Mouse (Mus musculus) heart, embryonic 16.5 days (tissue): ENCODE results near the gene Larp1. TPM values are rescaled to one million over a fixed set of nuclear protein-coding genes. Genes with fewer than 3 reads are reported as not detected.

Experiments
- ATAC-seq: fragments of 200-750 bp; cut with Nextera tagmentation; replicated peaks from 2 replicates; pipeline ENCODE4 v1.8.0; 2017; ENCODE audit warnings: moderate number of reproducible peaks; ENCODE audit not compliant: insufficient read depth, low FRiP score; ENCODE audit errors: extremely low read depth
- H3K27ac ChIP-seq: fragments of 300-500 bp; sonication (generic); 2 replicates; pipeline ENCODE4 v1.5.1; 2014; ENCODE audit warnings: mild to moderate bottlenecking, low read length, control low read depth, moderate library complexity
- H3K27me3 ChIP-seq: fragments of 300-500 bp; sonication (generic); 2 replicates; pipeline ENCODE4 v1.6.1; 2014; ENCODE audit warnings: low read length, mixed read lengths; ENCODE audit not compliant: control insufficient read depth, insufficient read depth
- H3K36me3 ChIP-seq: fragments of 300-500 bp; sonication (generic); 2 replicates; pipeline ENCODE4 v1.6.1; 2014; ENCODE audit not compliant: control insufficient read depth, insufficient read depth
- H3K4me1 ChIP-seq: fragments of 300-500 bp; sonication (generic); 2 replicates; pipeline ENCODE4 v1.6.1; 2014; ENCODE audit warnings: low read length, mixed read lengths; ENCODE audit not compliant: control insufficient read depth, insufficient read depth
- H3K4me2 ChIP-seq: fragments of 300-500 bp; sonication (generic); 2 replicates; pipeline ENCODE4 v1.6.1; 2014; ENCODE audit warnings: low read depth, mild to moderate bottlenecking, control low read depth, low read length
- H3K4me3 ChIP-seq: fragments of 300-500 bp; sonication (generic); 2 replicates; pipeline ENCODE4 v1.5.1; 2014; ENCODE audit warnings: mild to moderate bottlenecking, control low read depth, low read length
- H3K9ac ChIP-seq: fragments of 300-500 bp; sonication (generic); 2 replicates; pipeline ENCODE4 v1.6.1; 2014; ENCODE audit warnings: low read length, control low read depth
- H3K9me3 ChIP-seq: fragments of 300-500 bp; sonication (generic); replicated peaks from 2 replicates; pipeline ENCODE4 v1.6.1; 2016; ENCODE audit warnings: low read length; ENCODE audit not compliant: control insufficient read depth
- WGBS: fragments of 180-500 bp; shearing (Covaris S2); extraction: QIAGEN DNeasy Blood & Tissue Kit; methylation state at CpG from one replicate; pipeline ENCODE4 v1.1.7; 2014; 5-methylcytosine and 5-hydroxymethylcytosine counted together
- polyA plus RNA-seq: library from polyadenylated mRNA; unstranded; fragments of >200 nt; fragmentation: Nextera tagmentation; extraction: Ambion mirVana; gene quantifications from 2 replicates; pipeline ENCODE4 v1.2.1, GENCODE M21; 2015

The Larp1 gene
- polyA plus RNA-seq, 1 experiment from 2014 or later, result 12.1 TPM

DNA sequence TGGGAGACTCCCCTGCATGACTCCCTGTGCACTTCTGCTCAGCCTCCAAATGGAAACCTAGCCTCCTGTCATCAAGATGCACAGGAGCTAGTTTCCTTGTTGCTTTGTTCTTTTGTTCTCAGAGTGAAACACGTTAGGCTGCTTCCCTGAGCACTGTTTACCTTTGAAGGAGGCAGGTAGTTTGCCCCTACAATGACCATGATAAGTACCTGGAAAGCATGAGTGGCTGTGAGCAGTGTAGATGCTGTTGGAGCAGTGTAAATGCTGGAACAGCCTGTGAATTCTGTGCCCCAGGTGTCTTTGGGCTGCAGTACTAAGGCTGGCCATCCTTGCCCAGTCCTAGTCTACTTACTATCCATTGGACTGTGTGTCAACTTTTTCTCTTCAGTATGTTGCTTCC is 18.0 kb downstream of the Larp1 start:
- WGBS, result 61% methylated on average over 1 of the region's 1 CpGs
- Histone ChIP-seq H3K9ac (no peak overlapping the region), H3K27me3 (no peaks in the 10 kb centered on the region), H3K4me2 (no peak overlapping the region), H3K4me1 (peaks cover 43% of the 10 kb centered on the region), H3K36me3 (no peaks in the 10 kb centered on the region), H3K27ac (no peak overlapping the region), H3K9me3 (no peaks in the 10 kb centered on the region), H3K4me3 (no peak overlapping the region)
- no peak for ATAC-seq

DNA sequence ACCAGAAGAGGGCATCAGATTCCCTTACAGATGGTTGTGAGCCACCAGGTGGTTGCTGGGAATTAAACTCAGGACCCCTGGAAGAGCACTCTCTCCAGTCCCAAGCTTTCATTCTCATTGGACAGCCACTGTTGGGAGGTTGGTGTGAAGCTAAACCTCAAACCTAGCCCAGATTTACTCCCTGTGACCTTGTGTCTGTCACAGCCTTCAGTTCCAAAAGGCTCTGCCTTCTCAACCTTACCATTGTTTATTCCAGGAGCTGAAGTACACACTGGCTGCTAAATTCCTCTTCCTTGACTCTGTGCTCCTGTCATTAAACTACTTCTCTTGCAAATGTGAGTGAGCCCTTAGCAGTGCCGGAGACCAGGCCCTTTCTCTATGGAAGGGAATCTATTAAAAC is 20.1 kb downstream of the Larp1 start:
- no peak overlapping the region for H3K4me2 ChIP-seq
- no peak overlapping the region for H3K27ac ChIP-seq
- H3K27me3 ChIP-seq, result no peaks in the 10 kb centered on the region
- H3K4me1 ChIP-seq, result peaks cover 56% of the 10 kb centered on the region
- no peak for ATAC-seq
- H3K9ac ChIP-seq, result no peak overlapping the region
- H3K4me3 ChIP-seq, result no peak overlapping the region
- 88% methylated on average over 1 of the region's 1 CpGs for WGBS
- H3K9me3 ChIP-seq, result no peaks in the 10 kb centered on the region
- H3K36me3 ChIP-seq, result no peaks in the 10 kb centered on the region

DNA sequence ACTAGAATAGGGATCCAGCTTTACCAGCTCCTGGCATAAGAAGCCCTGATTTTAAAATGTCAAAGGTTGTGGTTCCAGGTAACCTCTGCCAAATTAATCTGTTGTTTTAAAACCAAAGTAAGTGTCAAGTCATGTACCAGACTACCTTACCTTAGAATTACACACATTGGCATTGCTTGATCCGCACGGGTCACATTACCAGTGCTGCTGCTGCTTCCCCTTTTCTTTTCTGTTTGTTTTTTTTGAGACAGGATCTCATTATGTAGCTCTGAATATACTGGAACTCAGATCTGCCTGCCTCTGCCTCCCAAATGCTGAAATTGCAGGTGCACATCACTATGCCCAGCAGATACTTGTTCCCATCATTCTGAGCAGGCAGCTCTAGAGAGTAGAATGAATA is 21.0 kb downstream of the Larp1 start:
- WGBS, result 75% methylated on average over 2 of the region's 2 CpGs
- Histone ChIP-seq H3K9ac (no peak overlapping the region), H3K4me1 (peaks cover 56% of the 10 kb centered on the region), H3K36me3 (no peaks in the 10 kb centered on the region), H3K27me3 (no peaks in the 10 kb centered on the region), H3K4me3 (no peak overlapping the region), H3K4me2 (no peak overlapping the region), H3K9me3 (no peaks in the 10 kb centered on the region), H3K27ac (no peak overlapping the region)
- no peak for ATAC-seq

DNA sequence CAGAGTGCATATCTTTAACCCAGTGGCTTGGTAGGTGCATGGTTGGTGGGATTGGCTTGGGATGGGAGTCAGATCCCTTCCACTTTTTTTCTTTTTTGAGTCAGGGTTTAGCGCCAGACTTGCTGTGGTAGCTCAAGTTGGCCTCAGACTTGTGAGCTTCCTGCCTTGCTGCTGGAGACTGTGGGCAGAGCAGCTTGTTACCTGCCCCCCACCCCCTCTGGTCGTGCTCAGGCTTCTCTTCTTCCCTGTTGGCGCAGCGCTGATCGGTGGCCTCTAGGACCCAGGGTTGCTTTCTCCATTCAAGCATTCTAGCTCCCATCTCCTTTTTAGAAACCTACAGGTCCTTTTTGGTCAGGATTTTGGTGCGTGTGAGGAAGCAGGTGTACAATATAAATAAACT is 22.3 kb downstream of the Larp1 start:
- no peak for ATAC-seq
- peaks cover 48% of the 10 kb centered on the region for H3K4me1 ChIP-seq

DNA sequence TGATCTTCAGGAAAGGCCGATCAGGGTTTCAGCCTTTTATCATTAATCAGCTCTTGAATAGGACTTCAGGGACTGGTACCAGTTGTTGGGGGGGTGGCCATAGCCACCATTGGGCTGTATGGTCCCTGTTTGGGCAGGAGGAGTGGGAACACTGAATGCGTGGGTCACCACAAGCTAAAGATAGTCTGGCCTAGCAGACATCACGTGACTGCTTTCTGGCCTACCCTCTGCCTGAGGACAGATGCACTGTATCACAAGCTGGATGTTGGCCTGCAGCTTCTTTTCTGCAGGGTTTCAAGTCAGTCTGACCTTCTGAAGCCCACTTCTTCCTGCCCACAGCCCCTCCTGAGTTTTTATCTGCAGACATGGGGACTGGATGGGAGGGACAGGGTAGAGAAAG is 24.8 kb downstream of the Larp1 start:
- Histone ChIP-seq H3K4me2 (peak overlapping the region; percentile 20; the same call in 1 of the 2 replicates), H3K27me3 (no peaks in the 10 kb centered on the region), H3K9me3 (no peaks in the 10 kb centered on the region), H3K4me3 (no peak overlapping the region), H3K27ac (peak overlapping the region; percentile 46), H3K36me3 (no peaks in the 10 kb centered on the region), H3K9ac (0 out of 2 replicates have a peak overlapping the region, but pooled peaks have one; percentile 15), H3K4me1 (peaks cover 44% of the 10 kb centered on the region)
- ATAC-seq, result peak; percentile 85
- WGBS, result 47% methylated on average over 3 of the region's 3 CpGs

More for the DNA sequence above, 22.3 kb downstream of the Larp1 start:
- no peak overlapping the region for H3K9ac ChIP-seq
- no peak overlapping the region for H3K4me3 ChIP-seq
- H3K9me3 ChIP-seq, result no peaks in the 10 kb centered on the region
- H3K27ac ChIP-seq, result no peak overlapping the region
- no peak overlapping the region for H3K4me2 ChIP-seq
- 69% methylated on average over 6 of the region's 6 CpGs for WGBS
- no peaks in the 10 kb centered on the region for H3K36me3 ChIP-seq
- no peaks in the 10 kb centered on the region for H3K27me3 ChIP-seq

DNA sequence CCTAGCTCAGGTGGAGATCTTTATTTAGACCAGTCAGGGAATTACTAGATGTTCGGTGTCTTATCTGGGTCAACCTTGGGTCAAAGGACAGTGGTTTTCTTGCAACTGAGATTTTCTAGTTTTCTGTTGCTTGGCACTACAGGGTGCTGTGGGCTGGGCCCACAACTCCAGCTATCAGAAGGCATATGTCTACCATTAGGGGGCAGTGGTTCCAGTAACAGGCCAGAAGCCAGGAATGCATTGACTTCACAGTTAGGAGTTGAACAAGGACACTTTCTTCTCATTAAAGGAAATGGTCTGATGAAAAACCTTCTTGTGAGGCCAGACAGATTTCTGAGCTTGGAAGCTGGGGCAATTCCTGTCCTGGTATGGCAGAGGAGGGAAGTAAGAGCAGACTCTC is 30.2 kb downstream of the Larp1 start:
- 47% methylated on average over 1 of the region's 1 CpGs for WGBS
- Histone ChIP-seq H3K9ac (no peak overlapping the region), H3K27ac (no peak overlapping the region), H3K4me2 (no peak overlapping the region), H3K36me3 (peaks cover 14% of the 10 kb centered on the region), H3K9me3 (no peaks in the 10 kb centered on the region), H3K4me1 (peaks cover 17% of the 10 kb centered on the region), H3K27me3 (no peaks in the 10 kb centered on the region), H3K4me3 (no peak overlapping the region)
- ATAC-seq, result no peak

DNA sequence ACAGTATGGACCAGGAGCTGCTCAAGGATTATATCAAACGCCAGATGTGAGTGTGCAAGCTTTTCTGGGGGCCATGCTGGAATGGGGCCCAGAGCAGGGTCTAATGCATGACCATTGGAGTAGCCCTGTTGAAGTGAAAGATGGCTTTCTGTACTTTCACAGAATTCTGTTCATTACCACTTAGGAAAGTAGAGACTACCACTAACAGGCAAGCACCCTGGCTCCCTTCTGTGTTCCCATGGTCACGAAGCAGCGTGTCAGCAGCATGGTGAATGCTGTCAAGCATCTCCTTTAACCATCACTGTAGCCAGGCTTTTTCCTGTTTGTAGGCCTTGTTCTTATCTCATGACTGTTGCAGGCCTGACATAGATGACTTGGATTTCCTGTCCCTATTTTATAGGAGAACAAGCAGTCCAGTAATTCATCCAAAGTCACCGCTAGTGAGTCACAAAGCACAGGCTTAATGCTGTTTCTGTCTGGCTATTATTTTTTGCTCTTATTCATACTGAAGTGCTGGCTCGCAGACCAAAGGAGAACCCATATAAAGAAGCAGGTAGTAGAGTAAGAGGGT is 34.1 kb downstream of the Larp1 start:
- Histone ChIP-seq H3K9me3 (no peaks in the 10 kb centered on the region), H3K4me3 (no peak overlapping the region), H3K4me1 (peaks cover 7% of the 10 kb centered on the region; the same call in 1 of the 2 replicates), H3K27ac (no peak overlapping the region), H3K27me3 (no peaks in the 10 kb centered on the region), H3K9ac (no peak overlapping the region), H3K36me3 (peaks cover 22% of the 10 kb centered on the region), H3K4me2 (no peak overlapping the region)
- ATAC-seq, result no peak; the same call in 1 of the 2 replicates
- WGBS, result 65% methylated on average over 5 of the region's 5 CpGs

DNA sequence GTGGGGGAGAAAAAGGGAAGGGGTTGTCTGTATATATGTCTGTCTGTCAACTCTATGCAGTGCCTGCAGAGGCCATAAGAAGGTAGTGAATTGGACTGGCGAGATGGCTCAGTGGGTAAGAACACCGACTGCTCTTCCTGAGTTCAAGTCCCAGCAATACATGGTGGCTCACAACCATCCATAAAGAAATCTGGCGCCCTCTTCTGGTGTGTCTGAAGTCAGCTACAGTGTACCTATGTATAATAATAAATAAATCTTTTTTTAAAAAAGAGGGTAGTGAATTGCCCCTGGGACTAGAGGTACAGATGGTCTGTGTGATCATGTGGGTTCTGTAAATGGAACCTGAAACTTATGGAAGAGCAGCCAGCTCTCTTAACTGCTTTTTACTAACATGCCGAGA is 37.6 kb downstream of the Larp1 start:
- Histone ChIP-seq H3K9me3 (no peaks in the 10 kb centered on the region), H3K9ac (no peak overlapping the region), H3K4me2 (no peak overlapping the region), H3K4me1 (no peaks in the 10 kb centered on the region), H3K27me3 (no peaks in the 10 kb centered on the region), H3K27ac (no peak overlapping the region), H3K36me3 (peaks cover 49% of the 10 kb centered on the region), H3K4me3 (no peak overlapping the region)
- WGBS, result 74% methylated on average over 4 of the region's 4 CpGs
- no peak for ATAC-seq

DNA sequence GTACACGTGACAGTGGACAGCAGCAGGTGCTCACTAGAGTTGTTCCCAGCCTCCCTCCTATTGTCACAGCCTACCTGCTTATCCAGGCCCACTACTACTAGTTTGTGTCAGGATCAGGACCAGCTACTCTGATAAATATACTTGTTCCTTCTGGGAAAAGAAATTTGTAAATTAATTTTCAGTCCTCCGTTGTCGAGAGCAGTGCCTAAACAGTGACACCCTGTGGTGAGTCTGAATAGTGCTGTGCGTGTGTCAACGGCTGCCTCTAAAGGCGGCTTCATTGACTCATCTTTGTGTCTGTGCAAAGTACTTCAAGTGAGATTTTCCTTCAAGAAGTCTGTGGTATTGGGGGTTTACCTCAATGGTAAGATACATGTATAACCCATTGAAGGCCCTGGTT is 48.6 kb downstream of the Larp1 start:
- Histone ChIP-seq H3K4me1 (no peaks in the 10 kb centered on the region), H3K27me3 (no peaks in the 10 kb centered on the region), H3K9ac (no peak overlapping the region), H3K27ac (no peak overlapping the region), H3K4me3 (no peak overlapping the region), H3K36me3 (peaks cover 58% of the 10 kb centered on the region), H3K4me2 (no peak overlapping the region), H3K9me3 (no peaks in the 10 kb centered on the region)
- 47% methylated on average over 6 of the region's 6 CpGs for WGBS
- ATAC-seq, result no peak
